Mouse (Mus musculus) retina, postnatal 1 day (tissue): Measurements from ENCODE around the gene Anapc4.
A peak's percentile ranks its signal among the peaks of the same experiment; 100 is the strongest.

Source experiments
- DNase-seq: peaks from one replicate; pipeline ENCODE4 v3.0.0-alpha.2; 2012

Anapc4 gene

GRCm38 (mm10) chr5:52833761-52834274, at the start of gene Anapc4:
Gene Anapc4 (plus strand): TSS chr5:52834012.
- peak; percentile 99 for DNase-seq

DNA sequence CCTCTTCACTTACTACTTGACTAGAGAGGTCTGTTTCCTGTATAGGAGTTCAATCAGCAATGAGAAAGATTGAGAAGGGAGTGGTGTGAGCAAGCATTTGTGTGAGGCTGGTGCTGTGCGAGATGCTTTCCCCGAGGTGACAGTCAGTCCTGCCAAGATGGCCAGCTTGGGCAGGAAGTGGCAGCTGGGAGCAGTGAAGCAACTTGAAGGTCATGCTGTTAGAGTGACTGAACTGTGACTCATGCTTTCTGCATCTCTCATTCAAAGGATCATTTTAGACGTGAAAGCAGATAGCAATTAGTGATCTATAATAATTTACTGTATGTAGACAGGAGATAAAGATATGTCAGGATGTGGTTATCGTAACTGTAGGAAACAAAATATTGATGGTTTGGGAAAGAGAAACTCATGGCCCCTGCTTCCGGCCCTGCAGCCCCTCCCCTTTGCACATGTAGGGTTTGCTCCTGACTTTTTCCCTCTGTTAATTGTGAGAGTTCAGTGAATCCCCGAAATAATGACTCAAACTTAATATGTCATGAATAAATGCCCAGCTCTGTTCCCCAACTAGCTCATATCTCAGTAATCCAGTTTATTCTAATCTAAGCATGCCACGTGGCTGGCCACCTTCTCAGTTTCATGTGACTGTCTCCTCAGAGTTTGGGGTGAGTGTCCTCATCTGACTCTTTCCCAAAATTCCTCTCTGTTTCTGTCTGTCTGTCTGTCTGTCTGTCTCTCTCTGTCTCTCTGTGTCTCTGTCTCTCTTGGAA, 47.1 kb upstream of the Anapc4 start:
- DNase-seq = no peak

DNA sequence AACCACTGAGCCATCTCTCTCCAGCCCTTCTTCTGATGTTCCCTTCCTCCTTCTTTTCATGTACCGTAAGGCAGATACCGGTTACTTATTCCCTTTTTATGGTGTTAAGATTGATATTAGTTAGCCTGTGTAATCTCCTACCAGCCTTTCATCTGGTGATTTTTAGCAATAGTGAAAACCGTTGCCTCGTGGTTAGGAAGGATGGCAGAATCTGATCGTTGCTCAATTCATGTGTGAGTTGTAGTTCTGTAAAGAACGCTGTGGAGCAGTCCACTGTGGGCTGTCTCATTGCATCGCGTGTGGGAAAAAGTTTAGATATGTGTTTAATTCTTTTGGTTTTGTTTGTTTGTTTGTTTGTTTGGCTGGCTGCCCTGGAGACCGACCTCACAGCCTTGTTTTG, 40.6 kb upstream of the Anapc4 start:
- no peak for DNase-seq

GRCm38 (mm10) chr5:52794109-52794508, 39.7 kb upstream of the Anapc4 start:
- DNase-seq = no peak

DNA sequence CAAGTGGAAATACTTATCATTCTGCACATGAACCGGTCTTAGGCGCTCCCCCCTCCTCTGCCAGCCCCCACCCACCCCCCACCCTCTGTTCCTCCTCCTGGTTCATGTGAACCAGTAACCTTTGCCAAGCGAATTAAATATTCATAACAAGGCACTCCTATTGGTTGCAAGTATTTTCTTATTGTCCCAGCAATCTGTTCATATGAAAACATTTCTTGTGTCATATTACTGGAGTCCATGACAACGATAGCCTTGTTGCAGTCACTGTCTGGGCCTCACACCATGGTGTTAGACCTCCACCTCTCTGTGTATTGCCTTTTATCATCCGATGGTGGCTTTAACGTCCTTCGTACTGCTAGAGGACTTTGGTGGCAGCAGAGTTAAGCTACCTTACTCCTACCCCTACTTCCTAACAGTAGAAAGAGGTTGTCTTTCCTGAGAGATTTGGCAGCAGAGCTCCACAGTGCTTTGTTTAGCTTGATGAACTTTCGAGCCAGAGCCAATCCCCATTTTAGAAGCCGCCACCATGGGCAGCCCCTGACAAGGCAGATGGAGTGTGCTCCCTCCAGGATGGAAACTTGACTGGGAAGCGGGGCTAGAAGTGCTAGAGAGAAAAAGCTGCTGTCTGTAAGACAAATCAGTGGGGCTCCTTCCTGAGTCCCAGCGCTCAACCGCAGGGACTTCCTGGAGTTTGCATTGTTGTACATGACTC, 34.4 kb upstream of the Anapc4 start:
- no peak for DNase-seq

DNA sequence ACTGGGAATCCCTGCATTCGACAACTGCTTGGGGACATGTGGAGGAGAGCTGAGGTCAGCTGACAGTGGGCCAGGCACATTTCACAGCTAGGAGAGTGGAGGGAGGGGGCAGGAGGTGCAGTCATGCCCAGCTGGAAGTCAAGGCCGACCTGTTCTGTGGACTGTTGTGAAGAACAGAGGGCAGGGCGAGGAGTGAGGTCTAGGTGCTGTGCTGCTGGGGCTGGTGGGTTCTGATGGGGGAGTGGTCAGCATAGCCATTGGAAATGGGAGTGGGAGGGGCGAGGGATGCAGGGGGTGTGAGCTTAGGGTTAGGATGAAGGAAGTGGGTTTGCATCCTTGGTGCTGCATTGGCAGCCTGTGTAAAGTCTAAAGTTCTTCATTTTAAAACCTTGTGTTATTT, 28.0 kb upstream of the Anapc4 start:
- no peak for DNase-seq

DNA sequence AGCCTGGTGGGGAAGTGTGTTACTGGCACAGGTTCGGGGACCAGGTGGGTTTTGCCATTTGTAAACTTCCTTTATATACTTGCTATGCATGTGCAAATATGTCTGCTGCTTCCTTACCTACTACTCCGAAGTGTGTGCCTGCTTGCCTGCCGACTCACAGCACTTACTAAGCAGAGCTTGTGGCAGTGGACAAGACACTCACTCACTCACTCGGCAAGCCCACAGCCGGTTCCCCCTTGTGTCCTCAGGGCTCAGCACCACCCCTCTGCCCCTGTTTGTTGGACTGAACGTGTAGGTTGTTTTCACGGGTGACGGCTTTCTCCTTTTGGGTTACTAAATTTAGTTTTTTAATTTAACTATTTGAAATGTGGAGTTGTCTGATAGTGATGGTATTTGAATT, 27.5 kb upstream of the Anapc4 start:
- no peak for DNase-seq

DNA sequence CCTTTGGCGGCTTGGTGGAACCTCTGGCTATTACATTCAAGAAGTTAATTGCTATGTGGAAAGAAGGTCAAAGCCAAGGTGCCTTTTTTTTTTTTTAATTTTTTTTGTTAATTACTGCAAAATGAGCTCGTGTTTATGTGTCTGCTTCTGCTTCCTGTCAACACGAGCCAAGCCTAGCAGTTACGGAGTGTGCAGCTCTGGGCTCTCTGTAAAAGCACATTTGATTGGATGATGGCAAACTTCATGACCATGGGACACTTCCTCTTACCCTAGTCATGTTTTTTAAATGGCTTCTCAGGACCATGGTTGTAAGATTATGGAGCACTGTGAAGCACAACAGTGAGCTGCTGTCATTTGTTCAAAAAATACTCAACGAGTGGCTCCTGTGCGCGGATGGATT, 26.8 kb upstream of the Anapc4 start:
- DNase-seq = no peak

DNA sequence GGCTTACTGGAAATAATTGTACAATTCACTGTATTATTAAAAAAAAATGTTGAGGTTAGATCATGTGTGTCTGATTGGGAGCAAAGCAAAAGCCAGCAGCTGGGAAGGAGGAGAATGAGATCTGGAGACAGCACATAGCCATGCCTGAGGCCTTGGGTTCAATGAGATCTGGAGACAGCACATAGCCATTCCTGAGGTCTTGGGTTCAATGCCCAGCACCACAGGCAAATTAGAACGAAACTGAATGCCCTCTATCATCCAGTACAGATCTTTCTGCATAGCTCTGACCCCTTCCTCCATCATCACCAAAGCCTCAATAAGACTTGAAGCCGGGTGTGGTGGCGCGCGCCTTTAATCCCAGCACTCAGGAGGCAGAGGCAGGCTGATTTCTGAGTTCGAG, 23.4 kb upstream of the Anapc4 start:
- no peak for DNase-seq

DNA sequence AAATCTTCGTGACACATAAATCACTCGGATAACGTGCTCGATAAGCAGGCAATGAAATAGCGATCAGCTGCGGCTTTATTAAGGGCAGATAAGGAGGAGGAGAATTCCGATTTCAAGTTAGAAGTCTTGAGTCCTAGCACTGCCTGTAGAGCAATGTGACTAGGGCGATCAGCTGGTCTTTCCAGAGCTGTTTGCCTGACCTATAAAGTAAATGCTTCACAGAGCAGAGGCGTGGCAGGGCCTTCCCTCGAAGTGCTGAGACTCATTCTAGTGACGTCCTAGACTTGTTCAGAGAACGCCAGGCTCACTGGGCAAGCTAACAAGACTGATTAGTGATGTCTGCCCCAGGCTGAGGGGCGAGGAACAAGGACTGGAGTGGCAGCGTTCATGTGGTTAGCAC, 22.8 kb upstream of the Anapc4 start:
- DNase-seq = no peak

DNA sequence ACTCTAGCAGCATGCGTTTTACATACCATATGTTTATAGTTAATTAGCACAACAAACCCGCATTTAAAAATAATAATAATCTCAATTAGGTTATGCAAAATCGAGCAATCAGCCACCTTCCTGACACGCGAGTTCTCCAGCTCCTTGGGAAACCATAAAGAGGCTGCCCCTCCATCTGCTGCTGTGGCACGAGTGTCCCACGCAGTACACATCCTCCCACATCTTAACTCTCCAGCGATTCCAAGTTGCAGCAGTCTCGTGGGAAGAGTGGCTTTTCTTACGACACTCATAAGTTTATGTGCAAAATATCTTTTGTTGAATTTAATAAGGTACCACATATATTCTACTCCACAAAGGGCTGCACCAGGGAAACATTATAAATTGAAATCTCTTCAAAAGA, 21.4 kb upstream of the Anapc4 start:
- no peak for DNase-seq

DNA sequence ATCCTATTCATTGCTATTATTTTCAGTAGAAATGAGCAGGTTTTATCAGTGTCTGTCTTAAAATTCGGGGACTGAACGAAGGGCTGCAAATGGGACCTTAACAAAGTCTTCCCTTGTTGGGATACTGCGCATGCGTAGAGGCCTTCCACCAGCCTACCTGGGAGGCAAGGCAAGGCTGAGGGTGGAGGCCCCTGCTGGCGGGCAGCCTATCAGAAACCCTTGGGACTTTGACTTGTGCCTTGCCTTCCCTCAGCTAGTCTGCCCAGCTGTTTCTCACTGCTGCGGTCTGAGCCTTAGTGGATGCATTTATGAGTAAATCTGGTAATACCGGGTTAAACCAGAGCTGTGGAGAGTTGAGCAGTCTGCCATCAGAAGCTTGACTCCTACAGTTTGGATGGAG, 20.5 kb upstream of the Anapc4 start:
- no peak for DNase-seq

DNA sequence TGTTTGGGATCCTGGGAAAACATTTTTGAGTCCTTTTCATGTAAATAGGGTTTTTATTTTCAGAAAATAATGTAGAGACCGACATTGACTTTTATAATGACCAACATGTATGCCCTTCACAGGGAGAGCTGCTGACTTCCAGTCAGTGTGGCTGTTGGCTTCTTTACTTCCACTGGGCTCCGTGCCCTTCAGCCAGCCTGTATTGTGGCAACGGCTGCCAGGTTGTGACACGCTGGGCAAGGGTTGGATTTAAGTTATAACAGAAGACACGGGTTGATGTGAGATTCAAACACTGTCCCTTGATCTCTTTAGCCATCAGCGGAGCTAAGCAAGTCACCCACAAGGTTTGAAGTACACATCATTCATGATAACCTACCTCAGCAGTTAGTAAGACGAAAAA, 15.1 kb upstream of the Anapc4 start:
- no peak for DNase-seq

DNA sequence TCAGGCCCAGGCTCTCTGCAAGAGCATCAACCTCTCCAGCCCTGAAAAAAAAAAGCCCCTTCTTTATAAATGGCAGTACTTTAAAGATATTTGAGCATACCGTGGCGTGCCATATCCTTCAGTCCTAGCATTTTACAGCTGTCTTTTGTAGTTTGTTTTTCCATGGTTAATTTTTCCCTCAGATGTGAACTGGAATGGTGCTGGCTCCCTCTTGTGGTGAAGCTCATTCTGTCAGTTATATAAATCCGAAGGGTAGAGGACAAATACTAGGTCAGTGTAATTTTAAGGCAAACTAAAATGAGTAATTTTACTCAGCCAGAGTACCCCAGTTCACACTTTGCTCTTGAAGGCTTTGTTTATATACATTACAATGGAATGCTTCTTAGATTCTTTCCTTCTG, 12.1 kb upstream of the Anapc4 start:
- peak; percentile 60 for DNase-seq

DNA sequence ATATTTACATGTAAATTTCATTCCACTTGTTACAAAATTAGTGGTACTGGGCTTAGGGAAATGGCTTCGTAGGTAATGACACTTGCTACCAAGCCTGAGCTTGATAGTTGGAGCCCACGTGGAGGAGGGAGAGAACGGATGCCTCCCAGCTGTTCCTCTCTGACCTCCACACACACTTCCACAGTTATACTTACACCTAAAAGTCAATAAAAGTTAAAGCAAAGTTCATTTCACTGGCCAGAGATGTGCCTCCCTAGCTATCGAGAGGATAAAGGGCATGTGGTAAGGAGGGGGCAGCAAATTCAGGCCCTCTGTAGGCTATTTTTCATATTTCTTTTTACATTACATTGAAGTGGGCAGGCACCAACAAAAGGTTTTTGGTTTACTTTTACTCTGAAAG, 5.9 kb upstream of the Anapc4 start:
- DNase-seq = no peak

- peak; percentile 9 for DNase-seq
Measured at GRCm38 (mm10) chr5:52833005-52833404, 807 bp upstream of the Anapc4 start.

- DNase-seq = no peak
Measured at GRCm38 (mm10) chr5:52834386-52834785, 574 bp downstream of the Anapc4 start.

DNA sequence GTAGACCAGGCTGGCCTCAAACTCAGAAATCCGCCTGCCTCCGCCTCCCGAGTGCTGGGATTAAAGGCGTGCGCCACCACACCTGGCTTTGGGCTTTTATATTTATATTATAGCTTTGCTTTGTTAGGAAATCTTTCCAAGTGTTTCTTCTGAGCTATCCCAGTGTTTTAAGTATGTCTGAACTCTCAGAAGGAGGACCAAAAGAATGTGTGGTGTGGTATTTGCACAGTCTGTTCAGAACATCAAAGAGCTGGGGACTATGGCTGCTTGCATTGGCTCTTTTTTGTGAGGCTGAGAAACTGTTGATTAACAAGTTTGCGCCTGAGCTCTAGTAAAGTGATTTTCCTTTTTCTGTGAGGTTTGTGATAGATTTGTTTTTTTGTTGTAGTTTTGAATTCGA, 10.5 kb downstream of the Anapc4 start:
- no peak for DNase-seq

DNA sequence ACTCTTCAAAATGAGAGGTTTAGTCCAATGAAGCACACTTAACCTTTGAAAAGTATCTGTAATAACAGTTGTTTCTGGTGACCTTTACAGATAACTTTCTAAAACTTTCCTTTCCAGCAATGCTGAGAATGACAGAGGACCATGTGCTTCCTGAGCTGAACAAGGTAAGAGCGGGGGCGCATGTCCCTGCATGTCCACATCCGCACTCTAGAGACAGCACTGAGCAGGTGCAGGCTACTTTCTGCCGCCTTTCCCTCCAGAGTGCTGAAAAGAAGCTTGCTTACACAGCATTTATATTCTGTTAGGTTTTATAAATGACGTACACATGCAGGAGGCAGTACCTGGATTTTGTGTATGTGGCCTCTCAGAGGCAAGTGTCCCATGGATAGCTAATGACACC, 21.9 kb downstream of the Anapc4 start:
- DNase-seq = no peak

GRCm38 (mm10) chr5:52864446-52864845, 30.6 kb downstream of the Anapc4 start:
- no peak for DNase-seq

GRCm38 (mm10) chr5:52865825-52866224, 32.0 kb downstream of the Anapc4 start:
- DNase-seq = peak; percentile 26

GRCm38 (mm10) chr5:52866361-52867155, 32.7 kb downstream of the Anapc4 start:
- no peak for DNase-seq

GRCm38 (mm10) chr5:52868918-52869703, 35.3 kb downstream of the Anapc4 start:
- no peak for DNase-seq
